Mouse (Mus musculus): ENCODE results near the gene Fam83f. TPM values are rescaled to one million over a fixed set of nuclear protein-coding genes. Genes with fewer than 3 reads are reported as not detected.
"Not testable (repeated sequence)": the region's sequence is repeated elsewhere in the genome, so short reads cannot be mapped to it uniquely, and the experiment has no call there.

The Fam83f gene
- polyA plus RNA-seq, 1 experiment from 2014 or later = 19.0 TPM

GRCm38 (mm10) chr15:80731511-80731910 lies 59.9 kb downstream of the Fam83f start:
- WGBS = 71% methylated on average over 3 of the region's 3 CpGs

GRCm38 (mm10) chr15:80732266-80733030 lies 60.8 kb downstream of the Fam83f start:
- Histone ChIP-seq H3K36me3 (ENCODE audit: control insufficient read depth, insufficient read depth) (no peaks in the 10 kb centered on the region), H3K27me3 (replicated peaks; ENCODE audit: control insufficient read depth, insufficient read depth, low read length) (no peaks in the 10 kb centered on the region), H3K4me2 (replicated peaks; ENCODE audit: low read depth) (no peak overlapping the region), H3K4me1 (replicated peaks; ENCODE audit: control insufficient read depth, insufficient read depth, low read length) (no peaks in the 10 kb centered on the region), H3K4me3 (ENCODE audit: low read depth, low read length) (no peak overlapping the region), H3K27ac (ENCODE audit: low read depth, low read length) (no peak overlapping the region), H3K9me3 (ENCODE audit: control insufficient read depth) (no peaks in the 10 kb centered on the region), H3K9ac (ENCODE audit: low read depth, low read length) (no peak overlapping the region)
- 36% methylated on average over 4 of the region's 4 CpGs for WGBS
- TF ChIP-seq CTCF (IDR thresholded peaks at IDR 0.05; ENCODE audit: low read depth) = no peak
- ATAC-seq = no peak

More at GRCm38 (mm10) chr15:80731511-80731910, 59.9 kb downstream of the Fam83f start:
- Histone ChIP-seq H3K27ac (ENCODE audit: low read depth, low read length) (no peak overlapping the region), H3K4me2 (replicated peaks; ENCODE audit: low read depth) (no peak overlapping the region), H3K9ac (ENCODE audit: low read depth, low read length) (no peak overlapping the region), H3K4me1 (replicated peaks; ENCODE audit: control insufficient read depth, insufficient read depth, low read length) (no peaks in the 10 kb centered on the region), H3K4me3 (ENCODE audit: low read depth, low read length) (no peak overlapping the region), H3K9me3 (ENCODE audit: control insufficient read depth) (no peaks in the 10 kb centered on the region), H3K27me3 (replicated peaks; ENCODE audit: control insufficient read depth, insufficient read depth, low read length) (no peaks in the 10 kb centered on the region), H3K36me3 (ENCODE audit: control insufficient read depth, insufficient read depth) (no peaks in the 10 kb centered on the region)
- ATAC-seq = no peak
- TF ChIP-seq CTCF (IDR thresholded peaks at IDR 0.05; ENCODE audit: low read depth) = no peak

- Histone ChIP-seq H3K4me1 (replicated peaks; ENCODE audit: control insufficient read depth, insufficient read depth, low read length) (no peaks in the 10 kb centered on the region), H3K4me2 (replicated peaks; ENCODE audit: low read depth) (no peak overlapping the region), H3K9ac (ENCODE audit: low read depth, low read length) (no peak overlapping the region), H3K36me3 (ENCODE audit: control insufficient read depth, insufficient read depth) (no peaks in the 10 kb centered on the region), H3K27me3 (replicated peaks; ENCODE audit: control insufficient read depth, insufficient read depth, low read length) (no peaks in the 10 kb centered on the region), H3K4me3 (ENCODE audit: low read depth, low read length) (no peak overlapping the region), H3K27ac (ENCODE audit: low read depth, low read length) (no peak overlapping the region), H3K9me3 (ENCODE audit: control insufficient read depth) (no peaks in the 10 kb centered on the region)
- no peak for ATAC-seq
- no peak for TF ChIP-seq CTCF (IDR thresholded peaks at IDR 0.05; ENCODE audit: low read depth)
- 74% methylated on average over 3 of the region's 3 CpGs for WGBS
Observed at GRCm38 (mm10) chr15:80735300-80735699, 63.7 kb downstream of the Fam83f start.

- H3K4me1 ChIP-seq (replicated peaks; ENCODE audit: control insufficient read depth, insufficient read depth, low read length); H3K27me3 ChIP-seq (replicated peaks; ENCODE audit: control insufficient read depth, insufficient read depth, low read length); H3K4me3 ChIP-seq (ENCODE audit: low read depth, low read length); H3K36me3 ChIP-seq (ENCODE audit: control insufficient read depth, insufficient read depth); ATAC-seq; H3K4me2 ChIP-seq (replicated peaks; ENCODE audit: low read depth); H3K9ac ChIP-seq (ENCODE audit: low read depth, low read length); H3K9me3 ChIP-seq (ENCODE audit: control insufficient read depth); H3K27ac ChIP-seq (ENCODE audit: low read depth, low read length): not testable (repeated sequence)
- 86% methylated on average over 3 of the region's 4 CpGs for WGBS
Observed at GRCm38 (mm10) chr15:80735708-80736107, 64.1 kb downstream of the Fam83f start.

GRCm38 (mm10) chr15:80736553-80736952 lies 64.9 kb downstream of the Fam83f start:
- no peaks in the 10 kb centered on the region for H3K36me3 ChIP-seq (ENCODE audit: control insufficient read depth, insufficient read depth)
- H3K4me1 ChIP-seq (replicated peaks; ENCODE audit: control insufficient read depth, insufficient read depth, low read length) = no peaks in the 10 kb centered on the region
- H3K9me3 ChIP-seq (ENCODE audit: control insufficient read depth) = no peaks in the 10 kb centered on the region
- H3K9ac ChIP-seq (ENCODE audit: low read depth, low read length) = no peak overlapping the region
- peak; percentile 46 for TF ChIP-seq CTCF (IDR thresholded peaks at IDR 0.05; ENCODE audit: low read depth)
- ATAC-seq = no peak
- no peak overlapping the region for H3K4me3 ChIP-seq (ENCODE audit: low read depth, low read length)
- no peak overlapping the region for H3K27ac ChIP-seq (ENCODE audit: low read depth, low read length)
- WGBS = 55% methylated on average over 1 of the region's 1 CpGs
- no peak overlapping the region for H3K4me2 ChIP-seq (replicated peaks; ENCODE audit: low read depth)
- no peaks in the 10 kb centered on the region for H3K27me3 ChIP-seq (replicated peaks; ENCODE audit: control insufficient read depth, insufficient read depth, low read length)

- Histone ChIP-seq H3K9me3 (ENCODE audit: control insufficient read depth) (no peaks in the 10 kb centered on the region), H3K4me3 (ENCODE audit: low read depth, low read length) (no peak overlapping the region), H3K36me3 (ENCODE audit: control insufficient read depth, insufficient read depth) (no peaks in the 10 kb centered on the region), H3K9ac (ENCODE audit: low read depth, low read length) (no peak overlapping the region), H3K4me2 (replicated peaks; ENCODE audit: low read depth) (no peak overlapping the region), H3K27ac (ENCODE audit: low read depth, low read length) (no peak overlapping the region), H3K27me3 (replicated peaks; ENCODE audit: control insufficient read depth, insufficient read depth, low read length) (no peaks in the 10 kb centered on the region), H3K4me1 (replicated peaks; ENCODE audit: control insufficient read depth, insufficient read depth, low read length) (no peaks in the 10 kb centered on the region)
- 97% methylated on average over 2 of the region's 2 CpGs for WGBS
- ATAC-seq = no peak
- no peak for TF ChIP-seq CTCF (IDR thresholded peaks at IDR 0.05; ENCODE audit: low read depth)
Observed at GRCm38 (mm10) chr15:80738244-80738643, 66.6 kb downstream of the Fam83f start.
